Mouse (Mus musculus): Measurements from ENCODE around the gene Mylk. TPM values are rescaled to one million over a fixed set of nuclear protein-coding genes. Genes with fewer than 3 reads are reported as not detected.

Mylk gene
- polyA plus RNA-seq, 1 experiment from 2014 or later = 7.9 TPM

DNA sequence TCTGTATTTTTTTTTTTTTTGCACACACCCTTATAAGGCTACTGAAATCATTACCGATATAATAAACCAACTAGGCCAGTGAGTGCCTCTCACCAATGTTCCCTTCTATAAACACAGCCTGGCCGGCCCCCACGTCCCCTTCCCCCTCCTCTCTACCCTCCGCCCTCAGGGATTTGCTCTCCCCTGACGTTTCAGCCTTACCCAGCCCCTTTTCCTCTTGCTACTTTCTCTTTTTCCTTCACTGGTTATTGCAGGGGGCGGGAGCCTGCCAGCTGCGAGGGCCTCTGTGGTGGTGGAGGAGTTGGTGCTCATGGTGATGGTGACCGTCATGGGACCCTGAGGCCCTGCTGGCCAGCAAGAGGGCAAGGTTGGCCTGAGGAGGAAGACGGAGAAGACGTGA is 176.3 kb downstream of the Mylk start:
- no peak overlapping the region for H3K27ac ChIP-seq (replicated peaks)
- H3K36me3 ChIP-seq = no peaks in the 10 kb centered on the region
- H3K9ac ChIP-seq (replicated peaks) = no peak overlapping the region
- H3K27me3 ChIP-seq = no peaks in the 10 kb centered on the region
- no peak overlapping the region for H3K4me2 ChIP-seq (replicated peaks)
- peaks cover 16% of the 10 kb centered on the region for H3K4me1 ChIP-seq
- H3K4me3 ChIP-seq = no peak overlapping the region
- 74% methylated on average over 10 of the region's 10 CpGs for WGBS
- ATAC-seq (ENCODE audit: low FRiP score, low read depth) = no peak
- H3K9me3 ChIP-seq = no peaks in the 10 kb centered on the region

DNA sequence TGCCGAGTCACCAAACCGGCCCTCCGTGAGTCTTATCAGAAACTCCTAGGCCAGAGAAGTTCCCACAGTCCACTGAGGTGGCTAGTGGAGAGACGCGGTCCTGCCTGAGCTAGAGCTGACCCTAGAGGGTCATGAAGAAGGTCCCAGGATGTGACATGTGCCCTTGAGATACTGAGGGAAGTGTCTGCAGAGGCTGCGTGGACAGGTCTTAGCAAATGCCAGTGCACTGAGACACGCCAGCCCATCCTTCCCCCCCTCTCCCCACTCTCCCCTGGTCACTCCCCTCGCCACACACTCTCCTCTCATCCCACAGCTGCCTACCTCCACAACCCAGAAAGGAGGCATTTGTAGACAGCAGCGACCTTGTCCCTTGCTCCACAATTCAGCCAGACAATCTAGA is 178.6 kb downstream of the Mylk start:
- Histone ChIP-seq H3K9me3 (no peaks in the 10 kb centered on the region), H3K4me2 (replicated peaks) (no peak overlapping the region), H3K36me3 (no peaks in the 10 kb centered on the region), H3K9ac (replicated peaks) (no peak overlapping the region), H3K27me3 (no peaks in the 10 kb centered on the region), H3K27ac (replicated peaks) (no peak overlapping the region), H3K4me1 (peaks cover 16% of the 10 kb centered on the region), H3K4me3 (no peak overlapping the region)
- ATAC-seq (ENCODE audit: low FRiP score, low read depth) = no peak
- WGBS = 85% methylated on average over 9 of the region's 9 CpGs

DNA sequence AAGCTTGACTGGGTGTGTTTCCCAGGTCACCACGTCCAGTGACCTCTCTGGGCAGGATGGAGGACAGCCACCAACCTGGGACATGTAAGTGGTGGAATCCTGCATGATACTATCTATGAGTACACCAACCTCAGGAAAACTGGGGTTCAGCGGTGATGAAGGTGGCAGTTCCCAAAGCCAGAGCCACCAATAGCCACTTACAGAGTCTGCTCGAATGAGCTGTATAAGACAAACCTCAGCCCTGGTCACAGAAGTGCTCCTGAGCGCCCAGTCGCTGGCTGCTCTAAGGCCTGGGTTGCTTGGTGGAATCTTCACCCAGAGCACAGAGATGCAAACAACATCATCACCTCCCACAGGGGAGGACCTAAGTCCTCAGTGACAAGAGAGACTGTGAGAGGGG is 179.3 kb downstream of the Mylk start:
- Histone ChIP-seq H3K27me3 (no peaks in the 10 kb centered on the region), H3K4me2 (replicated peaks) (no peak overlapping the region), H3K9ac (replicated peaks) (no peak overlapping the region), H3K4me1 (peaks cover 16% of the 10 kb centered on the region), H3K4me3 (no peak overlapping the region), H3K27ac (replicated peaks) (no peak overlapping the region), H3K9me3 (no peaks in the 10 kb centered on the region), H3K36me3 (no peaks in the 10 kb centered on the region)
- WGBS = 67% methylated on average over 5 of the region's 5 CpGs
- ATAC-seq (ENCODE audit: low FRiP score, low read depth) = no peak

- ATAC-seq (ENCODE audit: low FRiP score, low read depth) = no peak
- H3K4me1 ChIP-seq = peaks cover 12% of the 10 kb centered on the region
- no peaks in the 10 kb centered on the region for H3K9me3 ChIP-seq
- H3K4me3 ChIP-seq = no peak overlapping the region
- no peaks in the 10 kb centered on the region for H3K36me3 ChIP-seq
- no peak overlapping the region for H3K4me2 ChIP-seq (replicated peaks)
- WGBS = 57% methylated on average over 6 of the region's 6 CpGs
- no peak overlapping the region for H3K27ac ChIP-seq (replicated peaks)
- H3K27me3 ChIP-seq = no peaks in the 10 kb centered on the region
- H3K9ac ChIP-seq (replicated peaks) = no peak overlapping the region
Measured at GRCm38 (mm10) chr16:34924937-34925618, 180.1 kb downstream of the Mylk start.

DNA sequence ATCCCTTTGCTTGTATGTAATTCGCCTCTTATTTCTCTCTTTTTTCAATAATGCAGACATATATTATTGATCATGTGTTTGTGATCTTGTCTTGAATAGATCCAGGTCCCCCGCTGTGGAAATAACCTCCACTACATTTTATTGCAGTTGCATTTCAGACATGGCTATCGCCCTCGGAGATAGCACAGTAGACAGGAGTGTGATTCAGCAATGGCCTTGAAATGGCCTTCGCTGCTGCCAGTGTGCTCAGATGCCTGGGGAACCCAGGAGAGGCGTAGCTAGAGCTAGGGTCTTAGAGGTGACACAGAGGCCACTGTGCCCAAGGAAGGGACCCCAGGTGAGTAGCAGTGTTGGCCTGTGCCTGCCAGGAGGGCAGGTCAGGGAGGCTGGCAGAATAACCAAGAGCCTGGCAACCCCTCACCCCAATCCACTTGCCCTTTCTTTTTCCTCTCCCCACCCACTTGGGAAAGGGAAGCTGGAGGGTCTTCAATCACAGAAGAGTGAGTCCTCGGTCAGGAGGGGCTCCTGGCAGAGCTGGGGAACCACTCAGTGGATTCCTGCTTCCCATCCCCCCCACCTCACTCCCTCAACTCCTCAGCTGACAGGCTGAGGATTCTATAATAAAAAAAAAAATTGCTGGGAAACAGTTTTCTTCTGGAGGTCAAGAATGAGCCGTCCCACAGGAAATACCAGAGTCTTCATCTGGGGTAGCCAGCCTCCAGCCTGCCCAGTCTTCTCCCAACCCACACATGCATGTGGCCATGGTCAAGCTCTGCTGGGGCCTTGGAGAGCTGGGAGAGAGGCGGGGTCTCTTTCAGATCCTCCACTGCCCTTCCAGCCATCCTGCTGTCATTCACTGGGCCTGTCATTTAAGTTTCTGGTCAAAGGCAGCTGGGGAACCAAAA is 181.8 kb downstream of the Mylk start:
- no peaks in the 10 kb centered on the region for H3K27me3 ChIP-seq
- 78% methylated on average over 9 of the region's 9 CpGs for WGBS
- H3K36me3 ChIP-seq = no peaks in the 10 kb centered on the region
- H3K9ac ChIP-seq (replicated peaks) = no peak overlapping the region
- no peak overlapping the region; the same call in 1 of the 2 replicates for H3K27ac ChIP-seq (replicated peaks)
- no peaks in the 10 kb centered on the region for H3K9me3 ChIP-seq
- no peak for ATAC-seq (ENCODE audit: low FRiP score, low read depth)
- peaks cover 8% of the 10 kb centered on the region; the same call in 1 of the 2 replicates for H3K4me1 ChIP-seq
- no peak overlapping the region for H3K4me3 ChIP-seq
- H3K4me2 ChIP-seq (replicated peaks) = no peak overlapping the region

GRCm38 (mm10) chr16:34929686-34930085 is 184.7 kb downstream of the Mylk start:
- Histone ChIP-seq H3K9ac (replicated peaks) (no peak overlapping the region), H3K4me1 (peaks cover 8% of the 10 kb centered on the region; the same call in 1 of the 2 replicates), H3K4me3 (no peak overlapping the region), H3K27me3 (no peaks in the 10 kb centered on the region), H3K27ac (replicated peaks) (no peak overlapping the region), H3K36me3 (no peaks in the 10 kb centered on the region), H3K9me3 (no peaks in the 10 kb centered on the region), H3K4me2 (replicated peaks) (no peak overlapping the region)
- WGBS = 87% methylated on average over 8 of the region's 8 CpGs
- no peak for ATAC-seq (ENCODE audit: low FRiP score, low read depth)

- Histone ChIP-seq H3K9me3 (no peaks in the 10 kb centered on the region), H3K9ac (replicated peaks) (no peak overlapping the region), H3K4me3 (no peak overlapping the region), H3K4me2 (replicated peaks) (no peak overlapping the region), H3K4me1 (peaks cover 5% of the 10 kb centered on the region; the same call in 1 of the 2 replicates), H3K27me3 (no peaks in the 10 kb centered on the region), H3K27ac (replicated peaks) (no peak overlapping the region), H3K36me3 (no peaks in the 10 kb centered on the region)
- no peak for ATAC-seq (ENCODE audit: low FRiP score, low read depth)
- WGBS = 89% methylated on average over 7 of the region's 7 CpGs
Measured at GRCm38 (mm10) chr16:34930110-34930509, 185.1 kb downstream of the Mylk start.

GRCm38 (mm10) chr16:34931306-34931705 is 186.3 kb downstream of the Mylk start:
- Histone ChIP-seq H3K9me3 (no peaks in the 10 kb centered on the region), H3K4me2 (replicated peaks) (no peak overlapping the region), H3K36me3 (no peaks in the 10 kb centered on the region), H3K9ac (replicated peaks) (no peak overlapping the region), H3K27ac (replicated peaks) (no peak overlapping the region), H3K4me1 (peaks cover 10% of the 10 kb centered on the region), H3K27me3 (no peaks in the 10 kb centered on the region), H3K4me3 (no peak overlapping the region)
- no peak for ATAC-seq (ENCODE audit: low FRiP score, low read depth)
- 82% methylated on average over 2 of the region's 2 CpGs for WGBS

DNA sequence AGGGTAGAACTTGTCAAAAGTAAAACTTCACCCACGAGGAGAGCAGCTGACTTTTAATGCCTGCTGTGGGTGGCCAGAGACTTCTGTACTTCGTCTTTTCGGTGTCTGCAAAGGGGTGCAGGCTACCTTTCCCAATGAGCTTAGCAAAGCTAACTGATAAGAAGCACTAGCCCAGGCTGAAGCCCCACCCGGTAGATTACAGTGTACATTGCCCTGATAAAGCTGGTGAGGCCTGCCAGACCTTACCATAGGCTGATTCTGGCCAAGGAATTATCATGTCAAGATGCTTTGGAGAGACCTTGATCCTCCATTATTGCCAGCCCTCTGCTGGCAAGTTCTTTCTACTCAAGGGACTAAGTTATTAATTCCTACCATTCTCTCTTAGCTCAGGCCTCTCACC is 188.2 kb downstream of the Mylk start:
- Histone ChIP-seq H3K27ac (replicated peaks) (no peak overlapping the region), H3K4me3 (no peak overlapping the region), H3K4me2 (replicated peaks) (no peak overlapping the region), H3K9me3 (no peaks in the 10 kb centered on the region), H3K9ac (replicated peaks) (no peak overlapping the region), H3K36me3 (no peaks in the 10 kb centered on the region), H3K27me3 (no peaks in the 10 kb centered on the region), H3K4me1 (peaks cover 13% of the 10 kb centered on the region)
- ATAC-seq (ENCODE audit: low FRiP score, low read depth) = no peak
- WGBS = 85% methylated on average over 4 of the region's 4 CpGs

DNA sequence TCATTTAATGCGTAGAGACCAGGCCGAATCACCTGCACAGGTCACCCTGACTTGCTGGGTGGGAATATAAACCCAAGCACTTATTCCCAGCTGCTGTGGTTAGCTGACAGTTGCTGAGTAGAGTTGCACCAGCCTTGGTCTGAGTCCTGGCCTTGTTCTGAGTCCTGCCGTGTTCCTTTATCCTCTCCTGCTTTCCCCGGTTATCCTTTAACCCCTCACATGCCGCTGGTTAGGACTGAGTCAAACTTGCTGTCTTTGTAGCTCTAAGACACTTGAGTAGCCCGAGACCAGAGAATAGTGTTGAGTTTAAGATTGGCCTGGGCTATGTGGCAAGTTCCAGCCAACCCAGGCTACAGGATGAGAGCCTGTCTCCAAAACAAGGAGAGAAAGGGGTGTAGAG is 189.5 kb downstream of the Mylk start:
- 39% methylated on average over 6 of the region's 6 CpGs for WGBS
- Histone ChIP-seq H3K4me1 (peaks cover 13% of the 10 kb centered on the region), H3K9ac (replicated peaks) (no peak overlapping the region), H3K4me3 (no peak overlapping the region), H3K9me3 (no peaks in the 10 kb centered on the region), H3K27me3 (no peaks in the 10 kb centered on the region), H3K36me3 (no peaks in the 10 kb centered on the region), H3K4me2 (replicated peaks) (no peak overlapping the region), H3K27ac (replicated peaks) (no peak overlapping the region)
- ATAC-seq (ENCODE audit: low FRiP score, low read depth) = no peak

- H3K27me3 ChIP-seq = no peaks in the 10 kb centered on the region
- no peak overlapping the region for H3K4me2 ChIP-seq (replicated peaks)
- H3K9ac ChIP-seq (replicated peaks) = 0 out of 2 replicates have a peak overlapping the region, but pooled peaks have one; percentile 25
- peaks cover 13% of the 10 kb centered on the region for H3K4me1 ChIP-seq
- no peaks in the 10 kb centered on the region for H3K9me3 ChIP-seq
- no peak overlapping the region for H3K4me3 ChIP-seq
- no peak overlapping the region for H3K27ac ChIP-seq (replicated peaks)
- WGBS = 55% methylated on average over 9 of the region's 9 CpGs
- no peak for ATAC-seq (ENCODE audit: low FRiP score, low read depth)
- no peaks in the 10 kb centered on the region for H3K36me3 ChIP-seq
Measured at GRCm38 (mm10) chr16:34935514-34936338, 190.7 kb downstream of the Mylk start.

All from midbrain, embryonic 12.5 days (tissue).